Mouse (Mus musculus) midbrain, embryonic 12.5 days (tissue): ENCODE measurements at regions not wholly inside any gene's neighbourhood (a gene's known extent, or its start where the extent isn't known, plus 50 kb on each side); places are given as distances from the start of the nearest gene placed in this dataset.

Experiments used
- ATAC-seq: fragments of 200-750 bp; cut with Nextera tagmentation; 2 replicates; pipeline ENCODE4 v1.8.0; 2017; ENCODE audit warnings: low read depth, moderate TSS enrichment, moderate library complexity; ENCODE audit not compliant: low FRiP score
- H3K27ac ChIP-seq: fragments of 300-500 bp; sonication (generic); replicated peaks from 2 replicates; pipeline ENCODE4 v1.5.1; 2016; ENCODE audit warnings: mild to moderate bottlenecking
- H3K27me3 ChIP-seq: fragments of 300-500 bp; sonication (generic); 2 replicates; pipeline ENCODE4 v1.6.1; 2016; ENCODE audit warnings: mild to moderate bottlenecking
- H3K36me3 ChIP-seq: fragments of 300-500 bp; sonication (generic); 2 replicates; pipeline ENCODE4 v1.6.1; 2016
- H3K4me1 ChIP-seq: fragments of 300-500 bp; sonication (generic); 2 replicates; pipeline ENCODE4 v1.6.1; 2016
- H3K4me2 ChIP-seq: fragments of 300-500 bp; sonication (generic); replicated peaks from 2 replicates; pipeline ENCODE4 v1.6.1; 2016; ENCODE audit warnings: mild to moderate bottlenecking, moderate library complexity
- H3K4me3 ChIP-seq: fragments of 300-500 bp; sonication (generic); 2 replicates; pipeline ENCODE4 v1.5.1; 2016; ENCODE audit warnings: mild to moderate bottlenecking
- H3K9ac ChIP-seq: fragments of 300-500 bp; sonication (generic); replicated peaks from 2 replicates; pipeline ENCODE4 v1.6.1; 2016; ENCODE audit warnings: mild to moderate bottlenecking, moderate library complexity
- H3K9me3 ChIP-seq: fragments of 300-500 bp; sonication (generic); 2 replicates; pipeline ENCODE4 v1.6.1; 2016; ENCODE audit warnings: mild to moderate bottlenecking
- WGBS: fragments of 180-500 bp; shearing (Covaris S2); methylation state at CpG from one replicate; pipeline ENCODE4 v1.1.7; 2016; 5-methylcytosine and 5-hydroxymethylcytosine counted together

GRCm38 (mm10) chr15:16404077-16404476 lies 324.5 kb upstream of the Cdh9 start:
- Histone ChIP-seq H3K27ac (no peak overlapping the region), H3K4me1 (no peaks in the 10 kb centered on the region), H3K4me2 (no peak overlapping the region), H3K4me3 (no peak overlapping the region), H3K36me3 (no peaks in the 10 kb centered on the region), H3K9me3 (no peaks in the 10 kb centered on the region), H3K27me3 (no peaks in the 10 kb centered on the region), H3K9ac (no peak overlapping the region)
- no peak for ATAC-seq
- WGBS, result 87% methylated on average over 5 of the region's 5 CpGs

- no peak overlapping the region for H3K27ac ChIP-seq
- no peak overlapping the region for H3K4me3 ChIP-seq
These were observed 322.4 kb upstream of the Cdh9 start for GRCm38 (mm10) chr15:16406203-16406602.

GRCm38 (mm10) chr15:16411686-16412085 lies 316.9 kb upstream of the Cdh9 start:
- no peak overlapping the region for H3K27ac ChIP-seq
- WGBS, result 93% methylated on average over 1 of the region's 1 CpGs
- ATAC-seq, result no peak

More at GRCm38 (mm10) chr15:16406203-16406602, 322.4 kb upstream of the Cdh9 start:
- Histone ChIP-seq H3K4me2 (no peak overlapping the region), H3K9me3 (no peaks in the 10 kb centered on the region), H3K27me3 (no peaks in the 10 kb centered on the region), H3K36me3 (no peaks in the 10 kb centered on the region), H3K4me1 (no peaks in the 10 kb centered on the region), H3K9ac (no peak overlapping the region)
- no peak for ATAC-seq

GRCm38 (mm10) chr15:16417719-16418118 lies 310.8 kb upstream of the Cdh9 start:
- Histone ChIP-seq H3K4me1 (no peaks in the 10 kb centered on the region), H3K36me3 (no peaks in the 10 kb centered on the region), H3K27me3 (no peaks in the 10 kb centered on the region), H3K27ac (no peak overlapping the region), H3K4me2 (no peak overlapping the region), H3K9ac (no peak overlapping the region), H3K9me3 (no peaks in the 10 kb centered on the region), H3K4me3 (no peak overlapping the region)
- ATAC-seq, result no peak
- 72% methylated on average over 3 of the region's 3 CpGs for WGBS

More at GRCm38 (mm10) chr15:16411686-16412085, 316.9 kb upstream of the Cdh9 start:
- Histone ChIP-seq H3K9ac (no peak overlapping the region), H3K4me1 (no peaks in the 10 kb centered on the region), H3K27me3 (no peaks in the 10 kb centered on the region), H3K9me3 (no peaks in the 10 kb centered on the region), H3K36me3 (no peaks in the 10 kb centered on the region), H3K4me2 (no peak overlapping the region), H3K4me3 (no peak overlapping the region)

- 85% methylated on average over 3 of the region's 3 CpGs for WGBS
- H3K27me3 ChIP-seq, result no peaks in the 10 kb centered on the region
- no peak overlapping the region for H3K27ac ChIP-seq
- no peak overlapping the region for H3K4me2 ChIP-seq
- no peaks in the 10 kb centered on the region for H3K4me1 ChIP-seq
- H3K4me3 ChIP-seq, result no peak overlapping the region
- H3K9ac ChIP-seq, result no peak overlapping the region
- ATAC-seq, result no peak
- H3K9me3 ChIP-seq, result no peaks in the 10 kb centered on the region
- no peaks in the 10 kb centered on the region for H3K36me3 ChIP-seq
These were observed 305.5 kb upstream of the Cdh9 start for GRCm38 (mm10) chr15:16423019-16423418.

- Histone ChIP-seq H3K4me3 (no peak overlapping the region), H3K27me3 (no peaks in the 10 kb centered on the region), H3K4me1 (no peaks in the 10 kb centered on the region), H3K9me3 (no peaks in the 10 kb centered on the region), H3K36me3 (no peaks in the 10 kb centered on the region), H3K9ac (no peak overlapping the region), H3K27ac (no peak overlapping the region), H3K4me2 (no peak overlapping the region)
- ATAC-seq, result no peak
These were observed 281.9 kb upstream of the Cdh9 start for GRCm38 (mm10) chr15:16446631-16447030.

GRCm38 (mm10) chr15:16491238-16491637 lies 237.3 kb upstream of the Cdh9 start:
- Histone ChIP-seq H3K4me2 (no peak overlapping the region), H3K9ac (no peak overlapping the region), H3K27me3 (no peaks in the 10 kb centered on the region), H3K36me3 (no peaks in the 10 kb centered on the region), H3K4me1 (no peaks in the 10 kb centered on the region), H3K27ac (no peak overlapping the region), H3K4me3 (no peak overlapping the region), H3K9me3 (no peaks in the 10 kb centered on the region)
- ATAC-seq, result peak; percentile 75; the same call in 1 of the 2 replicates
- 8% methylated on average over 3 of the region's 3 CpGs for WGBS

- no peaks in the 10 kb centered on the region for H3K36me3 ChIP-seq
- no peaks in the 10 kb centered on the region for H3K9me3 ChIP-seq
- H3K27me3 ChIP-seq, result no peaks in the 10 kb centered on the region
- no peak overlapping the region for H3K4me2 ChIP-seq
- ATAC-seq, result no peak
- no peaks in the 10 kb centered on the region for H3K4me1 ChIP-seq
- WGBS, result 53% methylated on average over 2 of the region's 2 CpGs
- H3K4me3 ChIP-seq, result no peak overlapping the region
- H3K9ac ChIP-seq, result no peak overlapping the region
- H3K27ac ChIP-seq, result no peak overlapping the region
These were observed 235.7 kb upstream of the Cdh9 start for GRCm38 (mm10) chr15:16492871-16493270.

- no peaks in the 10 kb centered on the region for H3K27me3 ChIP-seq
- no peaks in the 10 kb centered on the region for H3K4me1 ChIP-seq
- H3K27ac ChIP-seq, result no peak overlapping the region
- H3K36me3 ChIP-seq, result no peaks in the 10 kb centered on the region
- no peak overlapping the region for H3K9ac ChIP-seq
- no peaks in the 10 kb centered on the region for H3K9me3 ChIP-seq
- WGBS, result 80% methylated on average over 4 of the region's 4 CpGs
- ATAC-seq, result no peak
- H3K4me2 ChIP-seq, result no peak overlapping the region
- no peak overlapping the region for H3K4me3 ChIP-seq
These were observed 208.0 kb upstream of the Cdh9 start for GRCm38 (mm10) chr15:16520556-16520955.

- 95% methylated on average over 6 of the region's 6 CpGs for WGBS
These were observed 196.0 kb upstream of the Cdh9 start for GRCm38 (mm10) chr15:16532587-16532986.

GRCm38 (mm10) chr15:16541226-16541625 lies 187.3 kb upstream of the Cdh9 start:
- no peaks in the 10 kb centered on the region for H3K4me1 ChIP-seq
- no peak overlapping the region for H3K27ac ChIP-seq
- H3K9me3 ChIP-seq, result no peaks in the 10 kb centered on the region
- no peaks in the 10 kb centered on the region for H3K36me3 ChIP-seq
- H3K4me3 ChIP-seq, result no peak overlapping the region
- 53% methylated on average over 1 of the region's 1 CpGs for WGBS
- no peak overlapping the region for H3K4me2 ChIP-seq
- H3K27me3 ChIP-seq, result no peaks in the 10 kb centered on the region
- H3K9ac ChIP-seq, result no peak overlapping the region
- no peak for ATAC-seq

More at GRCm38 (mm10) chr15:16532587-16532986, 196.0 kb upstream of the Cdh9 start:
- no peaks in the 10 kb centered on the region for H3K27me3 ChIP-seq
- no peaks in the 10 kb centered on the region for H3K9me3 ChIP-seq
- H3K27ac ChIP-seq, result no peak overlapping the region
- ATAC-seq, result no peak
- H3K9ac ChIP-seq, result no peak overlapping the region
- no peaks in the 10 kb centered on the region for H3K36me3 ChIP-seq
- no peak overlapping the region for H3K4me2 ChIP-seq
- H3K4me1 ChIP-seq, result no peaks in the 10 kb centered on the region
- no peak overlapping the region for H3K4me3 ChIP-seq

- H3K27me3 ChIP-seq, result no peaks in the 10 kb centered on the region
- H3K4me2 ChIP-seq, result no peak overlapping the region
- ATAC-seq, result no peak
- no peak overlapping the region for H3K9ac ChIP-seq
- no peaks in the 10 kb centered on the region for H3K9me3 ChIP-seq
- H3K27ac ChIP-seq, result no peak overlapping the region
- WGBS, result 86% methylated on average over 2 of the region's 2 CpGs
- no peaks in the 10 kb centered on the region for H3K4me1 ChIP-seq
- H3K36me3 ChIP-seq, result no peaks in the 10 kb centered on the region
- no peak overlapping the region for H3K4me3 ChIP-seq
These were observed 173.4 kb upstream of the Cdh9 start for GRCm38 (mm10) chr15:16555173-16555572.

GRCm38 (mm10) chr15:16556338-16556737 lies 172.2 kb upstream of the Cdh9 start:
- WGBS, result 16% methylated on average over 9 of the region's 9 CpGs
- peak; percentile 56 for ATAC-seq
- H3K4me2 ChIP-seq, result no peak overlapping the region

More at GRCm38 (mm10) chr15:16556338-16556737, 172.2 kb upstream of the Cdh9 start:
- Histone ChIP-seq H3K36me3 (no peaks in the 10 kb centered on the region), H3K9me3 (no peaks in the 10 kb centered on the region), H3K4me1 (no peaks in the 10 kb centered on the region), H3K27me3 (no peaks in the 10 kb centered on the region), H3K9ac (no peak overlapping the region), H3K27ac (no peak overlapping the region), H3K4me3 (no peak overlapping the region)
